Mouse (Mus musculus): ENCODE measurements around the gene Fgfrl1. TPM values are rescaled to one million over a fixed set of nuclear protein-coding genes. Genes with fewer than 3 reads are reported as not detected.
A peak's percentile ranks its signal among the peaks of the same experiment; 100 is the strongest.

The Fgfrl1 gene
- polyA plus RNA-seq, 1 experiment = not detected

GRCm38 (mm10) chr5:108651823-108652222 is 40.4 kb upstream of the Fgfrl1 start:
- TF ChIP-seq POLR2A (IDR thresholded peaks at IDR 0.05; ENCODE audit: insufficient read depth, low read depth, low read length) = no peak
- H3K4me1 ChIP-seq (ENCODE audit: control insufficient read depth, insufficient read depth, low read length) = no peaks in the 10 kb centered on the region
- no peak overlapping the region for H3K27ac ChIP-seq (ENCODE audit: insufficient read depth, low read depth, low read length)
- WGBS = 53% methylated on average over 1 of the region's 1 CpGs
- H3K4me3 ChIP-seq (ENCODE audit: insufficient read depth, low read depth, low read length) = no peak overlapping the region

- TF ChIP-seq POLR2A (IDR thresholded peaks at IDR 0.05; ENCODE audit: insufficient read depth, low read depth, low read length) (no peak), CTCF (IDR thresholded peaks at IDR 0.05; ENCODE audit: insufficient read depth, low read depth, low read length) (no peak)
- Histone ChIP-seq H3K4me1 (ENCODE audit: control insufficient read depth, insufficient read depth, low read length) (0 out of 2 replicates have a peak, but pooled peaks cover 4% of the 10 kb centered on the region), H3K27ac (ENCODE audit: insufficient read depth, low read depth, low read length) (no peak overlapping the region), H3K4me3 (ENCODE audit: insufficient read depth, low read depth, low read length) (no peak overlapping the region)
- 83% methylated on average over 6 of the region's 6 CpGs for WGBS
Observed at GRCm38 (mm10) chr5:108653341-108653740, 38.8 kb upstream of the Fgfrl1 start.

GRCm38 (mm10) chr5:108654444-108654990 is 37.7 kb upstream of the Fgfrl1 start:
- Histone ChIP-seq H3K27ac (ENCODE audit: insufficient read depth, low read depth, low read length) (no peak overlapping the region), H3K4me1 (ENCODE audit: control insufficient read depth, insufficient read depth, low read length) (peaks cover 12% of the 10 kb centered on the region), H3K4me3 (ENCODE audit: insufficient read depth, low read depth, low read length) (no peak overlapping the region)
- 96% methylated on average over 10 of the region's 10 CpGs for WGBS
- TF ChIP-seq CTCF (IDR thresholded peaks at IDR 0.05; ENCODE audit: insufficient read depth, low read depth, low read length) (no peak), POLR2A (IDR thresholded peaks at IDR 0.05; ENCODE audit: insufficient read depth, low read depth, low read length) (no peak)

- H3K4me3 ChIP-seq (ENCODE audit: insufficient read depth, low read depth, low read length) = no peak overlapping the region
- WGBS = 96% methylated on average over 9 of the region's 9 CpGs
- peaks cover 18% of the 10 kb centered on the region for H3K4me1 ChIP-seq (ENCODE audit: control insufficient read depth, insufficient read depth, low read length)
- H3K27ac ChIP-seq (ENCODE audit: insufficient read depth, low read depth, low read length) = no peak overlapping the region
- no peak for TF ChIP-seq POLR2A (IDR thresholded peaks at IDR 0.05; ENCODE audit: insufficient read depth, low read depth, low read length)
- no peak for TF ChIP-seq CTCF (IDR thresholded peaks at IDR 0.05; ENCODE audit: insufficient read depth, low read depth, low read length)
Observed at GRCm38 (mm10) chr5:108655381-108655780, 36.8 kb upstream of the Fgfrl1 start.

- Histone ChIP-seq H3K27ac (ENCODE audit: insufficient read depth, low read depth, low read length) (no peak overlapping the region), H3K4me3 (ENCODE audit: insufficient read depth, low read depth, low read length) (no peak overlapping the region), H3K4me1 (ENCODE audit: control insufficient read depth, insufficient read depth, low read length) (peaks cover 18% of the 10 kb centered on the region)
- 92% methylated on average over 15 of the region's 15 CpGs for WGBS
- TF ChIP-seq POLR2A (IDR thresholded peaks at IDR 0.05; ENCODE audit: insufficient read depth, low read depth, low read length) (no peak), CTCF (IDR thresholded peaks at IDR 0.05; ENCODE audit: insufficient read depth, low read depth, low read length) (no peak)
Observed at GRCm38 (mm10) chr5:108655891-108656650, 36.1 kb upstream of the Fgfrl1 start.

- 65% methylated on average over 5 of the region's 5 CpGs for WGBS
- Histone ChIP-seq H3K27ac (ENCODE audit: insufficient read depth, low read depth, low read length) (no peak overlapping the region), H3K4me1 (ENCODE audit: control insufficient read depth, insufficient read depth, low read length) (peaks cover 18% of the 10 kb centered on the region), H3K4me3 (ENCODE audit: insufficient read depth, low read depth, low read length) (no peak overlapping the region)
- TF ChIP-seq CTCF (IDR thresholded peaks at IDR 0.05; ENCODE audit: insufficient read depth, low read depth, low read length) (no peak), POLR2A (IDR thresholded peaks at IDR 0.05; ENCODE audit: insufficient read depth, low read depth, low read length) (no peak)
Observed at GRCm38 (mm10) chr5:108657406-108657805, 34.8 kb upstream of the Fgfrl1 start.

- 87% methylated on average over 1 of the region's 1 CpGs for WGBS
- H3K4me3 ChIP-seq (ENCODE audit: insufficient read depth, low read depth, low read length) = no peak overlapping the region
- no peak for TF ChIP-seq CTCF (IDR thresholded peaks at IDR 0.05; ENCODE audit: insufficient read depth, low read depth, low read length)
- no peak for TF ChIP-seq POLR2A (IDR thresholded peaks at IDR 0.05; ENCODE audit: insufficient read depth, low read depth, low read length)
Observed at GRCm38 (mm10) chr5:108658611-108659010, 33.6 kb upstream of the Fgfrl1 start.

GRCm38 (mm10) chr5:108659698-108660631 is 32.2 kb upstream of the Fgfrl1 start, which contains the start of gene Idua:
Gene Idua (plus strand): TSS chr5:108660331.
- H3K27ac ChIP-seq (ENCODE audit: insufficient read depth, low read depth, low read length) = no peak within 1 kb of the TSS

More at GRCm38 (mm10) chr5:108658611-108659010, 33.6 kb upstream of the Fgfrl1 start:
- Histone ChIP-seq H3K27ac (ENCODE audit: insufficient read depth, low read depth, low read length) (no peak overlapping the region), H3K4me1 (ENCODE audit: control insufficient read depth, insufficient read depth, low read length) (peaks cover 18% of the 10 kb centered on the region)

More at GRCm38 (mm10) chr5:108659698-108660631, 32.2 kb upstream of the Fgfrl1 start, which contains the start of gene Idua:
- TF ChIP-seq CTCF (IDR thresholded peaks at IDR 0.05; ENCODE audit: insufficient read depth, low read depth, low read length) = no peak
- no peak for TF ChIP-seq POLR2A (IDR thresholded peaks at IDR 0.05; ENCODE audit: insufficient read depth, low read depth, low read length)
- WGBS = 7% methylated on average over 24 of the region's 24 CpGs
- Histone ChIP-seq H3K4me3 (ENCODE audit: insufficient read depth, low read depth, low read length) (peak within 1 kb of the TSS; percentile 72), H3K4me1 (ENCODE audit: control insufficient read depth, insufficient read depth, low read length) (peaks cover 18% of the 10 kb centered on the region)
